Mouse (Mus musculus): ENCODE measurements around the gene Hs6st1.

DNA sequence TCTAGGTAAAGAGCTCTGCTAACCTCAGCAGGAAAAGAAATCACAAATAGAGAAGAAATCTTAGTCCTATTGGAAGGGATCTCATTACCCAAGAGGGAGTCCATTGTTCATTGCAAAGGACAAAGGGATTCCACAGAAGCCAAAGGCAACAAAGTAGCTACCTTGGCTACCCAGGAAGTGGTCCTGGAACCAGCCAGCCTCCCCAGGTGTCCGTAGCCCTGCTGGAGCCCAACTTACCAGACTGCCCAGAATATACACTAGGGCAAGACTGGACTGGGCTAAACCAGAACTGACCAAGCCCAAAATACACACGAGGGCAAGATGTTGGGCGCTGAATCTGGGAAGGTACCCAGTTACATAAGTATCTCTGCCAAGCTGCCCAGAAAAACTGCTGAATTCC is 46.6 kb downstream of the Hs6st1 start:
- no peak for TF ChIP-seq CTCF (IDR thresholded peaks at IDR 0.05; ENCODE audit: low read depth)
- no peak for TF ChIP-seq EP300 (IDR thresholded peaks at IDR 0.05; ENCODE audit: low read depth)
